In genomic region chr10:44000156-44000865, GRCm38 (mm10) we compare ENCODE assay signal across 23 mouse cellular contexts.
"Had no signal": no experiment of that assay in that cellular context is flagged by ENCODE, and none has a peak within 500 bp of the region (broad histone marks: within the 10 kb centered on the region; RNA-seq: fewer than 3 reads in every experiment).

No protein-coding gene starts in this region.

- H3K36me3 ChIP-seq: heart, embryonic 13.5 days; heart, embryonic 15.5 days; hindbrain, embryonic 13.5 days; hindbrain, embryonic 15.5 days; kidney, embryonic 15.5 days; liver, embryonic 13.5 days had no signal

- H3K4me2 ChIP-seq: heart, embryonic 11.5 days; heart, embryonic 13.5 days; heart, embryonic 15.5 days; hindbrain, embryonic 13.5 days; hindbrain, embryonic 15.5 days; kidney, embryonic 15.5 days; liver, embryonic 13.5 days had no signal

- ATAC-seq: hindbrain, postnatal 0 days; intestine, embryonic 16.5 days had no signal

- H3K9ac ChIP-seq: heart, embryonic 13.5 days; heart, embryonic 15.5 days; hindbrain, embryonic 13.5 days; hindbrain, embryonic 15.5 days; kidney, embryonic 15.5 days; liver, embryonic 13.5 days had no signal

- H3K9me3 ChIP-seq: heart, embryonic 13.5 days; heart, embryonic 15.5 days; hindbrain, embryonic 13.5 days; hindbrain, embryonic 15.5 days; kidney, embryonic 15.5 days; liver, embryonic 13.5 days had no signal

- H3K27ac ChIP-seq: heart, adult 2 months; heart, embryonic 13.5 days; heart, embryonic 15.5 days; hindbrain, embryonic 13.5 days; hindbrain, embryonic 15.5 days; hindbrain, postnatal 0 days; kidney, embryonic 15.5 days; kidney, postnatal 0 days; layer of hippocampus, adult 2 months; left cerebral cortex, adult 2 months; liver, embryonic 13.5 days had no signal

- DNase-seq: gastrocnemius, postnatal 14 days; gastrocnemius, postnatal 36 days; heart, adult 11 months; heart, adult 2 months; heart, postnatal 14 days; heart, postnatal 36 days; kidney, adult 11 months; kidney, adult 2 months; kidney, adult 9 months; kidney, postnatal 14 days; kidney, postnatal 36 days; liver, embryonic 13.5 days had no signal

- H3K4me3 ChIP-seq: heart, adult 2 months; heart, embryonic 13.5 days; heart, embryonic 15.5 days; hindbrain, embryonic 13.5 days; hindbrain, embryonic 15.5 days; kidney, embryonic 15.5 days; layer of hippocampus, adult 2 months; left cerebral cortex, adult 2 months; liver, embryonic 13.5 days had no signal
